Comparison of ENCODE assay signal across 7 mouse cellular contexts in the genomic region with DNA sequence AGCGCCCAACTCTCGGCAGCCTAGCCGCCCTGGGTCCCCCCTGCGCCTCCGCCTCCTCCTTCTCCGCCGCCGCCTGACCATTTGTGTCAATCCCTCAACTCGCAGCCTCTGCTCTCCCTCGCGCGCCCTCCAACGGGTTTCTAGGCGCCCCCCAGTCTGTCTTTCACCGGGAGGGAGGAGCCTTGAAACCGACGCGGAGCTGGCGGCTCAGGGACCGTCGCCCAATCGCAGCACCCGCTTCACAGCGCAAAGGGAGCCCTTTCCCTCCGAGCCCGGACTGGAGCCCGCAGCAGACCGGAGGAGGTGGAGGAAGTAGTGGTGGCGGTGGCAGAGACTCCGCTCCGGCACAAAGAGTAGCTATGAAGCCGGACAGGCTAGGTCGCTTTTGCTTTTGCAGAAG. TPM values are rescaled to one million over a fixed set of nuclear protein-coding genes. Genes with fewer than 3 reads are reported as not detected.
A peak's percentile ranks its signal among the peaks of the same experiment; 100 is the strongest.
DNase-seq lines count a peak whose midpoint lies in the region; ATAC-seq and TF ChIP-seq lines count a peak whose summit lies in the region.

TSS of gene Fzd1 (minus strand) at position 134 of the 400 bp plus-strand sequence.

- peak within 1 kb of the TSS; percentile 94 for H3K4me2 ChIP-seq in embryonic facial prominence, embryonic 13.5 days
- peak within 1 kb of the TSS; percentile 92 for H3K4me2 ChIP-seq in limb, embryonic 12.5 days
- peak within 1 kb of the TSS; percentile 89 for H3K4me2 ChIP-seq in midbrain, embryonic 13.5 days (replicated peaks)

- H3K9me3 ChIP-seq in embryonic facial prominence, embryonic 13.5 days: no peaks in the 10 kb centered on the region
- H3K9me3 ChIP-seq in limb, embryonic 12.5 days: no peaks in the 10 kb centered on the region
- no peaks in the 10 kb centered on the region for H3K9me3 ChIP-seq in midbrain, embryonic 13.5 days

- no peak within 1 kb of the TSS for H3K27ac ChIP-seq in bone marrow macrophage, adult 2 months (ENCODE audit: insufficient read depth, low read depth, low read length)
- peak within 1 kb of the TSS; percentile 99 for H3K27ac ChIP-seq in embryonic facial prominence, embryonic 13.5 days
- peak within 1 kb of the TSS; percentile 88 for H3K27ac ChIP-seq in heart, adult 2 months
- peak within 1 kb of the TSS; percentile 99 for H3K27ac ChIP-seq in limb, embryonic 12.5 days
- peak within 1 kb of the TSS; percentile 99 for H3K27ac ChIP-seq in midbrain, embryonic 13.5 days
- H3K27ac ChIP-seq in spleen, adult 2 months (ENCODE audit: insufficient read depth, low read length): peak within 1 kb of the TSS; percentile 65

- peaks cover 4% of the 10 kb centered on the region; the same call in 1 of the 2 replicates for H3K36me3 ChIP-seq in embryonic facial prominence, embryonic 13.5 days
- H3K36me3 ChIP-seq in heart, adult 2 months (ENCODE audit: control insufficient read depth, insufficient read depth, low read length): no peaks in the 10 kb centered on the region
- peaks cover 5% of the 10 kb centered on the region; the same call in 1 of the 2 replicates for H3K36me3 ChIP-seq in limb, embryonic 12.5 days
- no peaks in the 10 kb centered on the region for H3K36me3 ChIP-seq in midbrain, embryonic 13.5 days
- H3K36me3 ChIP-seq in spleen, adult 2 months (ENCODE audit: control insufficient read depth, insufficient read depth, low read length): no peaks in the 10 kb centered on the region

- TF ChIP-seq EP300 in heart, adult 2 months (IDR thresholded peaks at IDR 0.05; ENCODE audit: insufficient read depth, low read depth, low read length): no peak

- no peaks in the 10 kb centered on the region for H3K27me3 ChIP-seq in embryonic facial prominence, embryonic 13.5 days
- no peaks in the 10 kb centered on the region for H3K27me3 ChIP-seq in heart, adult 2 months (ENCODE audit: control insufficient read depth, insufficient read depth, low read length)
- H3K27me3 ChIP-seq in limb, embryonic 12.5 days: no peaks in the 10 kb centered on the region; the same call in 1 of the 2 replicates
- H3K27me3 ChIP-seq in midbrain, embryonic 13.5 days: peaks cover 4% of the 10 kb centered on the region; the same call in 1 of the 2 replicates
- H3K27me3 ChIP-seq in spleen, adult 2 months (ENCODE audit: control insufficient read depth, insufficient read depth, low read length): peaks cover 8% of the 10 kb centered on the region; the same call in 1 of the 2 replicates

- DNase-seq in heart, adult 2 months: peak; percentile 92 to 94
- peak; percentile 93 to 94 for DNase-seq in kidney, adult 8-10 months
- peak in 1 of 2 experiments; percentile 13 for DNase-seq in spleen, adult 2 months (ENCODE audit: low read depth in 1 of 2, low spot score in 2 of 2)

- no peak for TF ChIP-seq POLR2A in bone marrow macrophage, adult 2 months (IDR thresholded peaks at IDR 0.05; ENCODE audit: borderline replicate concordance, low read depth, low read length)
- TF ChIP-seq POLR2A in heart, adult 2 months (IDR thresholded peaks at IDR 0.05; ENCODE audit: insufficient read depth, low read depth, low read length): peak; percentile 82
- no peak for TF ChIP-seq POLR2A in spleen, adult 2 months (IDR thresholded peaks at IDR 0.05; ENCODE audit: low read depth, low read length)

- TF ChIP-seq CTCF in bone marrow macrophage, adult 2 months (IDR thresholded peaks at IDR 0.05; ENCODE audit: low read depth, low read length): no peak
- TF ChIP-seq CTCF in heart, adult 2 months (IDR thresholded peaks at IDR 0.05): peak; percentile 10; the same call in 1 of the 2 replicates
- TF ChIP-seq CTCF in spleen, adult 2 months (IDR thresholded peaks at IDR 0.05; ENCODE audit: extremely low read depth, insufficient read depth, insufficient read length, insufficient replicate concordance): no peak

- WGBS in embryonic facial prominence, embryonic 13.5 days: under 1% methylated on average over 33 of the region's 33 CpGs
- WGBS in heart, adult 2 months: under 1% methylated on average over 32 of the region's 33 CpGs
- WGBS in limb, embryonic 12.5 days: under 1% methylated on average over 32 of the region's 33 CpGs
- WGBS in midbrain, embryonic 13.5 days: under 1% methylated on average over 32 of the region's 33 CpGs
- WGBS in spleen, adult 2 months: 2% methylated on average over 30 of the region's 33 CpGs

- intact Hi-C loops in heart, adult 2 months (cut with DNase I): loop anchor here (10.0 kb wide), 2 partner anchors 157 to 743 kb away; no protein-coding TSS in a partner anchor

- ATAC-seq in embryonic facial prominence, embryonic 13.5 days (ENCODE audit: insufficient number of reproducible peaks, insufficient read depth, low FRiP score, low TSS enrichment, low read depth): peak; percentile 92
- peak; percentile 93 for ATAC-seq in limb, embryonic 12.5 days (ENCODE audit: insufficient number of reproducible peaks, insufficient read depth, low FRiP score, low TSS enrichment, low read depth)
- peak; percentile 96 for ATAC-seq in midbrain, embryonic 13.5 days

- H3K4me1 ChIP-seq in bone marrow macrophage, adult 2 months (ENCODE audit: control insufficient read depth, insufficient read depth, low read length): no peaks in the 10 kb centered on the region
- peaks cover 32% of the 10 kb centered on the region for H3K4me1 ChIP-seq in embryonic facial prominence, embryonic 13.5 days
- H3K4me1 ChIP-seq in heart, adult 2 months (ENCODE audit: control insufficient read depth, insufficient read depth, low read length): no peaks in the 10 kb centered on the region
- H3K4me1 ChIP-seq in limb, embryonic 12.5 days (replicated peaks): peaks cover 27% of the 10 kb centered on the region
- H3K4me1 ChIP-seq in midbrain, embryonic 13.5 days (replicated peaks): peaks cover 37% of the 10 kb centered on the region
- H3K4me1 ChIP-seq in spleen, adult 2 months (ENCODE audit: control insufficient read depth, insufficient read depth, insufficient read length): no peaks in the 10 kb centered on the region

- H3K79me2 ChIP-seq in heart, adult 2 months (replicated peaks; ENCODE audit: control insufficient read depth, insufficient read depth, low read length): no peaks in the 10 kb centered on the region

- peak within 1 kb of the TSS; percentile 79 for H3K4me3 ChIP-seq in bone marrow macrophage, adult 2 months (ENCODE audit: insufficient read depth, low read length)
- peak within 1 kb of the TSS; percentile 86 for H3K4me3 ChIP-seq in embryonic facial prominence, embryonic 13.5 days
- H3K4me3 ChIP-seq in heart, adult 2 months: peak within 1 kb of the TSS; percentile 83
- peak within 1 kb of the TSS; percentile 88 for H3K4me3 ChIP-seq in limb, embryonic 12.5 days (replicated peaks)
- peak within 1 kb of the TSS; percentile 92 for H3K4me3 ChIP-seq in midbrain, embryonic 13.5 days (replicated peaks)
- peak within 1 kb of the TSS; percentile 47 for H3K4me3 ChIP-seq in spleen, adult 2 months (ENCODE audit: extremely low read depth, insufficient read depth, insufficient read length)

- H3K9ac ChIP-seq in embryonic facial prominence, embryonic 13.5 days: peak within 1 kb of the TSS; percentile 97
- peak within 1 kb of the TSS; percentile 82 for H3K9ac ChIP-seq in heart, adult 2 months (ENCODE audit: low read depth, low read length)
- H3K9ac ChIP-seq in limb, embryonic 12.5 days (replicated peaks): peak within 1 kb of the TSS; percentile 97
- peak within 1 kb of the TSS; percentile 97 for H3K9ac ChIP-seq in midbrain, embryonic 13.5 days (replicated peaks)

RNA-seq across cellular contexts. Expression of gene Fzd1, which starts in this region (rescaled TPM):
- 0.57 and 0.70 TPM in 2 replicates for polyA plus RNA-seq in bone marrow macrophage, adult 2 months (2012; ENCODE audit: insufficient read depth, insufficient read length, missing spikeins)
- 22.6 and 25.6 TPM in 2 replicates for polyA plus RNA-seq in embryonic facial prominence, embryonic 13.5 days (2015; fragmentation: Nextera tagmentation; extraction: Ambion mirVana)
- 10 to 100 TPM in 1 of 2 experiments, 1 to 10 TPM in 1; 8.4 to 10.0 TPM for total RNA-seq in heart, adult 2 months (2021)
- polyA plus RNA-seq in heart, adult 2 months (2012; rRNA removed): 7.7 and 8.4 TPM in 2 replicates
- 34.1 and 39.0 TPM in 2 replicates for polyA plus RNA-seq in limb, embryonic 12.5 days (2016; fragmentation: Nextera tagmentation; extraction: Ambion mirVana)
- 30.5 and 39.0 TPM in 2 replicates for polyA plus RNA-seq in midbrain, embryonic 13.5 days (2015; fragmentation: Nextera tagmentation; extraction: Ambion mirVana)
- 27.6 and 37.9 TPM in 2 replicates for polyA plus RNA-seq in spleen, adult 2 months (2012; rRNA removed)
